Mouse (Mus musculus) cerebellum, postnatal 36 days (tissue): ENCODE results near the gene Actn3.
"Not testable (repeated sequence)": the region's sequence is repeated elsewhere in the genome, so short reads cannot be mapped to it uniquely, and the experiment has no call there.

Source experiments
- DNase-seq, 2 experiments: peaks; one replicate each; pipeline ENCODE4 v3.0.0; 2021 to 2022; ENCODE audit warnings: mixed read lengths in 2 of 2

Gene Actn3

GRCm38 (mm10) chr19:4855951-4856350, 21.8 kb downstream of the Actn3 start:
- DNase-seq = no peak

DNA sequence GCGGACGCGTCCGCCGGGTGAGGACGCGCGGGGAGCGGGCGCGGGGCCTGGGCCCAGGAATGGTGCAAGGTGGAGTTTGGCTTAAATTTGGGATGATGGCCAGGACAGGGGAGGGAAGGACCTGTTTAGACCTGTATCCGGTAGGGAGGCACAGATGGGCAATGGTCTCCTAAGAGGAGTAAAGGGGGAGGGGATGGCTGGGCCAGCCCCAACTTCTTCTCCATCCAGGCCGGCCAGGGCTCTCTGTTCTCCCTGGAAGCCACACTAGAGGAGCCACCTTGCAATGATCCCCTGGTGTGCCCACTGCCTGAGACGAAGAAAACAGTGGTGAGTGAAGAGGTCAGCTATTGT, 22.3 kb downstream of the Actn3 start:
- no peak for DNase-seq

- peak; percentile 95 to 97 for DNase-seq
These were observed 22.9 kb downstream of the Actn3 start, which contains the start of gene Ctsf for GRCm38 (mm10) chr19:4854552-4855469. Gene Ctsf, plus strand, starts transcription at chr19:4855130.

GRCm38 (mm10) chr19:4850281-4850680, 27.4 kb downstream of the Actn3 start:
- no peak for DNase-seq

- DNase-seq = no peak
These were observed 27.9 kb downstream of the Actn3 start for GRCm38 (mm10) chr19:4849800-4850199.

DNA sequence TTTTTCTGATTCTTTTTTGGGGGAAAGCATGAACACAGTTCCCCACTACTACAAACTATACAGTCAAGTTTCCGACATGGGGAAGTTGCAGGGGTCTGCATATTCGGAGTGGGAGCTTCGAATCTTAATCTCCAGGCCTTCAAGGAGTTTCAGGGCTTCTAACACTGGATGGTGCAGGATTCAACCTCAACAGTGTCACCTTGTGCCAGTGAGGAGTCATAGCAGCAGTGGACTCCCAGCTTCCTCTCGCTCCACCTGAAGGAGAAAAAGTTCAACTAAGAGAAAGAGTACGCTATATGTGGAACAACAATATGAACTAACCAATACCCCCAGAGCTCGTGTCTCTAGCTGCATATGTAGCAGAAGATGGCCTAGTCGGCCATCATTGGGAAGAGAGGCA, 30.2 kb downstream of the Actn3 start:
- peak; percentile 31 to 37 for DNase-seq

DNA sequence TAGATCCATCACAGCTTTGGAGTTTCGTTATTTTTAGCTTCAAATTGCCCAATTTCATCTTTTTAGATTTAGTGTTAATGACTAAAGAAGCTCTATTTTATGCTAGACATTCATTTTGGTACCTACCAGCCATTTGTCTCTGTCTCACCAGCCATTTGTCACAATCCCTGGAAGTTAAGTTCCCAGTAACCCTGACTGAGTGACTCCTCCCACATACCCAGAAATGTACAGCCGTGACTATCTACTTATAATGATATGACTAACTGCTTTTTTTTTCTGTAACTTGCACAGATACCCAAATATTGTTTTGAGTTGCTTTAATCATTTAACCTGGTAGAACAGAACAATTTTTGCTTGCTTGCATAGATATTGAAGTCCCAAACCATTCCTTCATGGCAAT, 31.9 kb downstream of the Actn3 start:
- no peak for DNase-seq

- no peak for DNase-seq
These were observed 35.1 kb downstream of the Actn3 start for GRCm38 (mm10) chr19:4842611-4843010.

DNA sequence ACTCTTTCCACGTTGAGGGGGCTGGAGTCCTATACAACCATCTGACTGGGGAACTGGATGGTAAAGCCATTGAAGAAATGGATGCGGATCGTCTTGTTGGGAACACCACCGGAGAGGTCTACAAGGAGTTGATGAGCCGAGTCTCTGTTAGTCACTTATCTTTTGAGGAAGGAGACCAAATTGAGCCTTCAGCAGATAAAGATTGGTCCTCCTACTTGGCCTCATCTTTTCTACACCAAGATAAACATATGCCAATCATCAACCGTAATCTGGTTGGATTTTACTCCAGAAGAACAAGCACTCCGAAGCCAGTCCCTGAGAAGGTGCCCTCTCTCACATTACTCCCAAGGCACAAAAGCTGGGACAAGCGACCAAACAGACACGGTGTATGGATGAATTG, 36.9 kb downstream of the Actn3 start:
- DNase-seq = no peak

- DNase-seq = peak; percentile 97 to 98
These were observed 38.6 kb downstream of the Actn3 start, which contains the start of the genes Ccs and Ccdc87 for GRCm38 (mm10) chr19:4839149-4839548. Gene Ccs, minus strand, starts transcription at chr19:4839332. Gene Ccdc87, plus strand, starts transcription at chr19:4839366.

DNA sequence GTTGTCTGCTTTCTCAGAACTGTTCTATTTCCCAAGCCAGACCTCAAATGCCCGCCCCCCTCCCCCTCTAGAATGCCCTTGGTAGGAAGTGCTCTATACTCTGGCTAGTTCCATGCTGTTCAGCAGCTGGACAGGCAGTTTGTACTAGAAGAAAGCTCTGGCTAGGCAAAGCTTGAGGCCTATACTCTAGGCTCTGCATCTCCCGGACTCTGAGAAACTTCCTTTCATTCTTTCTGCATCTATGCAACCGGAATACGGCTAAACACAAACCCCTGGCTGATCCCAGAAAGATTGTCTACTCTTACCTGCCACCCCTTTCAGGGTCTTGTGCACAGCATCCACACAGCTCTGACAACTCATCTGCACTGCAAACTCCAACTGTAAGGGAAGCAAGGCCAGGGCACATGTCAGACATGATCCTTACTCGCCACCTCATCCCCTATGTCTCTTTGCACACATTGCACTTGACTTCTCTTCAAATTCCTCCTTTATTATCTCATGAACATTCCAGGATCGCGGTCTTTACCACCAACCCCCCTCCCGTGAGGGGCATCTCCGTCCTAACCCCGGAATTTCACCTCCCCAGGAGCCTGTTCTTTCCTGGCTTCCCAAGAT, 39.1 kb downstream of the Actn3 start:
- DNase-seq = no peak

DNA sequence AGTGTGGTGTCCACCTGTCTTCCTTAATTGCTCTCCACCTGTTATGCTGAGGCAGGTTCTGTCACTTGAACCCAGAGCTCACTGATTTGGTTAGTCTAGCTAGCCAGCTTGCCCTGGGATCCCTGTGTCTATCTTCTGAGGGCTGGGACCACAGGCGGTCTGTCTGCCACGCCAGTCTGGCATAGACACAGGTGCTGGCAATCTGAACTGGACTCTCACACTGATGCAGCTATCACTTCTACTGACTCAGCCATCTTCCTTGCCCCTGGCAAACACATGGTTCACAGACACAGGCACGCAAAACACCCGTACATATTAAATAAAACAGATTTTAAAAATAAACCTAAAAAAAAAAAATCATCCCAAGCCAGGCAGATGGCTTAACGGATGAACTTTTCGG, 40.7 kb downstream of the Actn3 start:
- DNase-seq = no peak

DNA sequence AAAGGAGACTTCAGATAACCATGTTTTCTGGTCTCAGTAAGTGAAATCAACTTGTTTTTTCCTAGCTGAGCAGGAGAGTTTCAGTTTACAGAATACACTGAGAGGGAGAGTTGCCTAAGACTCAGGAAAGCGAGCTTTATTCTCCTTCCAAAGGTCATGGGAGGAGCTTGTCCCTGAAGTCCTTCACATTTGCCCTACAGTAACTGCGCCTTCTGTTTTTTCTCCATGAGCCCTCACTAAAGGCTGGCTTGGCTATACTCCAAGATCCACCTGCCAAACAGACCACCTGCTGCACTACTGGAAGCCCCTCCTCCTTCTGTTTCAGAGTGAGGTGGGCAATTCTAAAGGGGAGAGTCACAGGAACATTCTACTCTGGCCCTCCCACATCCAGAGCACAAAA, 41.6 kb downstream of the Actn3 start:
- no peak for DNase-seq

GRCm38 (mm10) chr19:4833977-4834376, 43.7 kb downstream of the Actn3 start:
- no peak for DNase-seq

DNA sequence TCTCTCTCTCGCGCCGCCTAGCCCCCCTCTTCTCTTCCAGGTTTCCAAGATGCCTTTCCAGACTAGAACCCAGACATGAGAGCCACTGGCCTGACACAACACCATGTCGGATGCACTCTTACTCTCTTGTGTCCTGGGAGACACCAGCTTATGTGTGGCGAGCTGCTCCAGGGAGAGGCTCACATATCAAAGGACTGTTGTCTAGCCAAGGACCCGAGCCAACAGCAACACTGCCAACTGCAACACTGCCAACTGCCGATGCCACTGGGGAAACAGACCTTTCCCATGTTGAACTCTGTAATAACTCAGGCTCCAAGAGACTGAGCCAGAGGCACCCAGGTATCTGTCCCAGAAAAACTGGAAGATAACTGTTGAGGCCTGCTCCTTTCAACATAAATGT, 48.6 kb downstream of the Actn3 start:
- DNase-seq = peak; percentile 83 to 85

- DNase-seq = no peak
These were observed 49.1 kb downstream of the Actn3 start for GRCm38 (mm10) chr19:4828444-4829114.

- peak; percentile 40 to 47 for DNase-seq
These were observed 56.9 kb downstream of the Actn3 start for GRCm38 (mm10) chr19:4820678-4821303.

DNA sequence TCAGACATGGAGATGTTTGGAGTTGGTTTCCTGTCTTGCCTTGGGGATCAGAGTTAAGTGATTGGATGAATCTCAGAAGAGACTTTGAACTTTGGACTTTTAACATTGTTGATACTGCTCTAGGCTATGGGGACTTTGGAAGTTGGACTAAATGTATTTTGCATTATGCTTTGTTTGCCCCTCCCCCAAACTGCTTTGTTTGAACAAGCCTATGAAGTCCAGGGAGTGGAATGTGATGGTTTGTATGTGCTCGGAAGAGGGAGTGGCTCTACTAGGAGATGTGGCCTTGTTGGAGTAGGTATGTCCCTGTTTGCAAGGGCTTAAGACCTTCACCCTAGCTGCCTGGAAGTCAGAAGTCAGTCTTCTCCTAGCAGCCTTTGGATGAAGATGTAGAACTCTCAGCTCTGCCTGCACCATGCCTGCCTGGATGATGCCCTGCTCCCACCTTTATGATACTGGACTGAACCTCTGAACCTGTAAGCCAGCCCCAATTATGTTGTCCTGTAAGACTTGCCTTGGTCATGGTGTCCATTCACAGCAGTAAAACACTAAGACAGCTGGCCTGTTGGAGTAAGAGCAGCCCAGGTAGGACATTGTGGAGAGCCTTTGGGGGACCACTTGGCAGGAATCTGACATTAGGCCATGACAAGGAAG, 60.4 kb downstream of the Actn3 start:
- no peak for DNase-seq

DNA sequence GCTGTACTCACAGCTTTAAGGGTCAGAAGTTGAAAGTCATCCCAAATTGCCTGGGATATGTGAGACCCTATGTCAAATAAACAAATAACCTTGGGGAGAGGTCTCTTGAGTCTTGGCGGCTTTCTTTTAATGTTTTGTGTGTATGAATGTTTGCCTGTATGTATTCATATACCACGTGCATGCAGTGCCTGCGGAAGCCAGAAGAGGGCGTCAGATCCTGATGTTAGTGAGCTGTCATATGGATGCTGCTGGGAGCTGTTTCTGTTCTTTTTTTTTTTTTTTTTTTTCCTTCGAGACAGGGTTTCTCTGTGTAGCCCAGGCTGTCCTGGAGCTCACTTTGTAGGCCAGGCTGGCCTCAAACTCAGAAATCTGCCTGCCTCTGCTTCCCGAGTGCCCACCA, 64.7 kb downstream of the Actn3 start:
- DNase-seq = peak; percentile 31 to 36

GRCm38 (mm10) chr19:4812334-4812949, 65.3 kb downstream of the Actn3 start:
- DNase-seq = not testable (repeated sequence)

- no peak for DNase-seq
These were observed 65.8 kb downstream of the Actn3 start for GRCm38 (mm10) chr19:4811909-4812242.
